In genomic region chr11:101168301-101168980, GRCm38 (mm10) we compare ENCODE assay signal across 8 mouse cellular contexts. TPM values are rescaled to one million over a fixed set of nuclear protein-coding genes. Genes with fewer than 3 reads are reported as not detected.
A peak's percentile ranks its signal among the peaks of the same experiment; 100 is the strongest.
DNase-seq lines count a peak whose midpoint lies in the region; TF ChIP-seq lines count a peak whose summit lies in the region.

No protein-coding gene starts in this region.

- H3K27me3 ChIP-seq in C2C12 (ENCODE audit: control insufficient read depth, insufficient read depth, insufficient read length), result no peaks in the 10 kb centered on the region

- H3K36me3 ChIP-seq in C2C12 (ENCODE audit: control insufficient read depth, insufficient read depth), result peaks cover 40% of the 10 kb centered on the region

- peak overlapping the region; percentile 64 for H3K4me3 ChIP-seq in C2C12 (ENCODE audit: insufficient read depth, poor library complexity, severe bottlenecking)

- no peak overlapping the region for H3ac ChIP-seq in C2C12 (ENCODE audit: control insufficient read depth, insufficient read length, low read depth)

- DNase-seq in cerebellum, adult 18-20 months, result peak; percentile 19 to 23
- no peak for DNase-seq in cerebellum, adult 9-11 months
- peak; percentile 63 to 70 for DNase-seq in heart, postnatal 36 days
- DNase-seq in lung, postnatal 10 days, result peak; percentile 73
- DNase-seq in spleen, adult 18-20 months, result no peak
- no peak for DNase-seq in retina, embryonic 14.5 days (ENCODE audit: low spot score)
- DNase-seq in spleen, adult 12 weeks (ENCODE audit: low spot score), result no peak

- intact Hi-C loops in heart, postnatal 36 days (cut with DNase I), result no loop called here

- TF ChIP-seq CTCF in C2C12 (IDR thresholded peaks at IDR 0.05; ENCODE audit: control insufficient read depth, insufficient read depth, insufficient read length), result no peak

- H3K79me2 ChIP-seq in C2C12 (ENCODE audit: control insufficient read depth, insufficient read depth), result peaks cover 32% of the 10 kb centered on the region

- peaks cover 19% of the 10 kb centered on the region for H3K79me3 ChIP-seq in C2C12 (ENCODE audit: low read depth)

TF ChIP-seq in C2C12, 6 proteins besides CTCF, POLR2A, EP300 and RAD21:
- peak; percentile 88 for TF ChIP-seq CEBPB (IDR thresholded peaks at IDR 0.05; ENCODE audit: low read depth)
- no peak for TF ChIP-seq MYOD1 (IDR thresholded peaks at IDR 0.05; ENCODE audit: control insufficient read depth, insufficient read length, low read depth)
- no peak for TF ChIP-seq USF1 (IDR thresholded peaks at IDR 0.05; ENCODE audit: low read depth)
- no peak for TF ChIP-seq MAX (IDR thresholded peaks at IDR 0.05)

RNA-seq across cellular contexts. Expression of gene Cntnap1, which starts 1.9 kb away (rescaled TPM):
- polyA plus RNA-seq in C2C12 (2012; fragmentation: generic; extraction: Trizol), result 0.28 TPM
- 1 to 10 TPM; 1.5 to 1.7 TPM for total RNA-seq in heart, postnatal 36 days (2021)

RNA-seq across cellular contexts. Expression of gene Plekhh3, which starts 2.7 kb away (rescaled TPM):
- 18.3 TPM for polyA plus RNA-seq in C2C12 (2012; fragmentation: generic; extraction: Trizol)
- total RNA-seq in heart, postnatal 36 days (2021), result 10 to 100 TPM; 25.0 to 27.7 TPM

RNA-seq across cellular contexts. Expression of gene Ccr10, which starts 6.8 kb away (rescaled TPM):
- 0.18 TPM for polyA plus RNA-seq in C2C12 (2012; fragmentation: generic; extraction: Trizol)
- under 1 TPM in 1 of 2 experiments, not detected in 1; 0.24 TPM for total RNA-seq in heart, postnatal 36 days (2021)

RNA-seq across cellular contexts. Expression of gene Tubg2, which starts 12.7 kb away (rescaled TPM):
- 0.13 TPM for polyA plus RNA-seq in C2C12 (2012; fragmentation: generic; extraction: Trizol)
- 1 to 10 TPM; 3.7 to 3.9 TPM for total RNA-seq in heart, postnatal 36 days (2021)

RNA-seq across cellular contexts. Expression of gene Tubg1, which starts 48.7 kb away (rescaled TPM):
- 115 TPM for polyA plus RNA-seq in C2C12 (2012; fragmentation: generic; extraction: Trizol)
- total RNA-seq in heart, postnatal 36 days (2021), result 10 to 100 TPM; 23.2 to 24.1 TPM

Comparison
In these comparisons a context has a peak if more than half of its experiments do, and no peak if none do; other contexts are left out.
1. DNase-seq: peak in cerebellum, adult 18-20 months (2 of 2), heart, postnatal 36 days (2 of 2) and lung, postnatal 10 days (single experiment); none in cerebellum, adult 9-11 months (single experiment), spleen, adult 18-20 months (0 of 2), retina, embryonic 14.5 days (single experiment) and spleen, adult 12 weeks (single experiment).